Comparison of ENCODE assay signal across 22 mouse cellular contexts in genomic region chr14:7869796-7870195, GRCm38 (mm10). TPM values are rescaled to one million over a fixed set of nuclear protein-coding genes. Genes with fewer than 3 reads are reported as not detected.
A peak's percentile ranks its signal among the peaks of the same experiment; 100 is the strongest.
DNase-seq lines count a peak whose midpoint lies in the region; TF ChIP-seq lines count a peak whose summit lies in the region.
"Had no signal": no experiment of that assay in that cellular context is flagged by ENCODE, and none has a peak within 500 bp of the region (broad histone marks: within the 10 kb centered on the region; RNA-seq: fewer than 3 reads in every experiment).

No protein-coding gene starts in this region.

- no peak overlapping the region for H3K4me3 ChIP-seq in embryonic fibroblast, embryonic 13.5 days (ENCODE audit: insufficient read depth, low read length)
- H3K4me3 ChIP-seq: embryonic facial prominence, embryonic 10.5 days; embryonic facial prominence, embryonic 13.5 days; forebrain, embryonic 10.5 days; forebrain, embryonic 13.5 days; hindbrain, embryonic 10.5 days; hindbrain, embryonic 13.5 days; intestine, embryonic 15.5 days had no signal

- TF ChIP-seq CTCF in embryonic fibroblast, embryonic 13.5 days (IDR thresholded peaks at IDR 0.05; ENCODE audit: borderline replicate concordance, insufficient read depth, low read length) = no peak

- H3K27ac ChIP-seq in embryonic fibroblast, embryonic 13.5 days (ENCODE audit: insufficient read depth, low read length) = peak overlapping the region; percentile 17; the same call in 1 of the 2 replicates
- H3K27ac ChIP-seq: embryonic facial prominence, embryonic 10.5 days; embryonic facial prominence, embryonic 13.5 days; forebrain, embryonic 10.5 days; forebrain, embryonic 13.5 days; hindbrain, embryonic 10.5 days; hindbrain, embryonic 13.5 days; intestine, embryonic 15.5 days had no signal

- TF ChIP-seq POLR2A in embryonic fibroblast, embryonic 13.5 days (IDR thresholded peaks at IDR 0.05; ENCODE audit: low read depth, low read length) = no peak

- DNase-seq in adrenal gland, adult 8-10 months = peak; percentile 44
- DNase-seq in adrenal gland, postnatal 25 days = no peak
- DNase-seq in ovary, adult 18-20 months (ENCODE audit: low spot score) = peak; percentile 46
- no peak for DNase-seq in ovary, postnatal 10 days (ENCODE audit: low spot score)
- no peak for DNase-seq in layer of hippocampus, adult 11-12 months (ENCODE audit: low spot score)
- DNase-seq: cerebellum, adult 11 months; cerebellum, adult 8-10 months; cerebellum, postnatal 10 days; cerebellum, postnatal 36 days; embryo, embryonic 11 days; gastrocnemius, postnatal 10 days; gastrocnemius, postnatal 36 days; heart, postnatal 36 days; kidney, adult 11 months had no signal

- H3K4me1 ChIP-seq in embryonic fibroblast, embryonic 13.5 days (ENCODE audit: control insufficient read depth, insufficient read depth, low read length) = peaks cover 14% of the 10 kb centered on the region
- H3K4me1 ChIP-seq: forebrain, embryonic 10.5 days; forebrain, embryonic 13.5 days; hindbrain, embryonic 10.5 days; hindbrain, embryonic 13.5 days; intestine, embryonic 15.5 days had no signal

RNA-seq across cellular contexts. Expression of gene Flnb, which starts 52.0 kb away (rescaled TPM):
- total RNA-seq in adrenal gland, adult 8-10 months (2022) = 10 to 100 TPM; 54.5 to 77.3 (median 65.8) TPM
- total RNA-seq in adrenal gland, postnatal 25 days (2021) = 44.3 and 47.9 TPM in 2 replicates
- 190 and 401 TPM in 2 replicates for polyA plus RNA-seq in embryonic fibroblast, embryonic 13.5 days (2011; ENCODE audit: insufficient read length, low read depth, missing spikeins)

Comparison
In these comparisons a context has a peak if more than half of its experiments do, and no peak if none do; other contexts are left out.
1. DNase-seq: peak in adrenal gland, adult 8-10 months (single experiment) and ovary, adult 18-20 months (single experiment); none in adrenal gland, postnatal 25 days (single experiment), ovary, postnatal 10 days (single experiment) and layer of hippocampus, adult 11-12 months (single experiment).